Mouse (Mus musculus): ENCODE data around the gene Slc22a21.

DNA sequence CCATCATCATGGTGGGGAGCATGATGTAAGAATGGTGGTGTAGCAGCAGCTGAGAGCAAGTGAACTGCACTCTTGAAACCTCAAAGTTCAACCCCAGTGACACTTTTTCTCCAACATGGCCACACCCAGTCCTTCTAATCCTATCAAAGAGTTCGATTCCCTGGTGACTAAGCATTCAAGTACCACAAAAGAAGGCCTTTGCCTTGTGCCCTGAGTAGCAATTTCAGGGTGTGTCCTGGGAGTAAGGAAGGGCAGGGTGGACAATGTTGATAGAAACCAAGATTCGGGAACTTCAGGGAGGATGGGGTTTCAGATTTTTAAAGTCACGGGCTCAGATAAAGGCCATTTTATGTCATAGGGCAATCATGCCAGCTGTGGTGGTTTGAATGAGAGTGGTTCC lies 50.4 kb downstream of the Slc22a21 start:
- TF ChIP-seq CTCF (conservative IDR thresholded peaks at IDR 0.05; ENCODE audit: low read length) (no peak), NANOG (IDR thresholded peaks at IDR 0.05; ENCODE audit: borderline replicate concordance, low read length) (no peak)
